Mouse (Mus musculus) stomach, embryonic 16.5 days (tissue): ENCODE data around the gene Ell2. TPM values are rescaled to one million over a fixed set of nuclear protein-coding genes. Genes with fewer than 3 reads are reported as not detected.

ENCODE experiments used
- ATAC-seq: fragments of 200-750 bp; cut with Nextera tagmentation; 2 replicates; pipeline ENCODE4 v1.8.0; 2017; ENCODE audit warnings: moderate number of reproducible peaks, moderate TSS enrichment; ENCODE audit not compliant: insufficient read depth, low FRiP score
- H3K27ac ChIP-seq: fragments of 300-500 bp; sonication (generic); 2 replicates; pipeline ENCODE4 v1.5.1; 2014; ENCODE audit warnings: low read length
- H3K27me3 ChIP-seq: fragments of 300-500 bp; sonication (generic); 2 replicates; pipeline ENCODE4 v1.6.1; 2014; ENCODE audit warnings: low read length, control low read depth, mixed read lengths; ENCODE audit not compliant: control insufficient read depth, insufficient read depth
- H3K36me3 ChIP-seq: fragments of 300-500 bp; sonication (generic); 2 replicates; pipeline ENCODE4 v1.6.1; 2014; ENCODE audit warnings: low read length; ENCODE audit not compliant: control insufficient read depth, insufficient read depth
- H3K4me1 ChIP-seq: fragments of 300-500 bp; sonication (generic); 2 replicates; pipeline ENCODE4 v1.6.1; 2014; ENCODE audit warnings: low read length, control low read depth, mixed read lengths; ENCODE audit not compliant: control insufficient read depth, insufficient read depth
- H3K4me2 ChIP-seq: fragments of 300-500 bp; sonication (generic); 2 replicates; pipeline ENCODE4 v1.6.1; 2014; ENCODE audit warnings: low read depth, low read length, mixed read lengths
- H3K4me3 ChIP-seq: fragments of 300-500 bp; sonication (generic); replicated peaks from 2 replicates; pipeline ENCODE4 v1.5.1; 2014; ENCODE audit warnings: mild to moderate bottlenecking, low read length
- H3K9ac ChIP-seq: fragments of 300-500 bp; sonication (generic); 2 replicates; pipeline ENCODE4 v1.6.1; 2014; ENCODE audit warnings: low read length
- H3K9me3 ChIP-seq: fragments of 300-500 bp; sonication (generic); replicated peaks from 2 replicates; pipeline ENCODE4 v1.6.1; 2016; ENCODE audit warnings: low read length, control low read depth; ENCODE audit not compliant: control insufficient read depth
- WGBS: fragments of 180-500 bp; shearing (Covaris S2); extraction: QIAGEN DNeasy Blood & Tissue Kit; methylation state at CpG from one replicate; pipeline ENCODE4 v1.1.7; 2014; 5-methylcytosine and 5-hydroxymethylcytosine counted together
- polyA plus RNA-seq: library from polyadenylated mRNA; unstranded; fragments of >200 nt; fragmentation: Nextera tagmentation; extraction: Ambion mirVana; gene quantifications from 2 replicates; pipeline ENCODE4 v1.2.1, GENCODE M21; 2015

The Ell2 gene
- 17.5 and 19.4 TPM in 2 replicates for polyA plus RNA-seq

GRCm38 (mm10) chr13:75706457-75706856 lies at the start of gene Ell2:
Ell2 (plus strand) TSS chr13:75706757.
- no peaks in the 10 kb centered on the region for H3K9me3 ChIP-seq
- 100% methylated on average over 1 of the region's 1 CpGs for WGBS
- H3K27me3 ChIP-seq = no peaks in the 10 kb centered on the region
- peak within 1 kb of the TSS; percentile 79 for H3K27ac ChIP-seq
- H3K4me3 ChIP-seq = peak within 1 kb of the TSS; percentile 77
- H3K4me1 ChIP-seq = no peaks in the 10 kb centered on the region
- peak within 1 kb of the TSS; percentile 87 for H3K9ac ChIP-seq
- ATAC-seq = no peak
- H3K36me3 ChIP-seq = no peaks in the 10 kb centered on the region
- H3K4me2 ChIP-seq = peak within 1 kb of the TSS; percentile 55

- Histone ChIP-seq H3K4me2 (no peak overlapping the region), H3K9me3 (no peaks in the 10 kb centered on the region), H3K4me3 (no peak overlapping the region), H3K36me3 (no peaks in the 10 kb centered on the region), H3K27me3 (no peaks in the 10 kb centered on the region), H3K4me1 (no peaks in the 10 kb centered on the region), H3K27ac (no peak overlapping the region), H3K9ac (no peak overlapping the region)
- 67% methylated on average over 3 of the region's 3 CpGs for WGBS
- no peak for ATAC-seq
These were observed 21.1 kb upstream of the Ell2 start for GRCm38 (mm10) chr13:75685438-75685837.

GRCm38 (mm10) chr13:75686995-75687394 lies 19.6 kb upstream of the Ell2 start:
- no peak for ATAC-seq
- Histone ChIP-seq H3K9me3 (no peaks in the 10 kb centered on the region), H3K4me1 (no peaks in the 10 kb centered on the region), H3K4me3 (no peak overlapping the region), H3K4me2 (no peak overlapping the region), H3K36me3 (no peaks in the 10 kb centered on the region), H3K27ac (no peak overlapping the region), H3K9ac (no peak overlapping the region), H3K27me3 (no peaks in the 10 kb centered on the region)
- WGBS = 88% methylated on average over 4 of the region's 4 CpGs

GRCm38 (mm10) chr13:75691625-75692024 lies 14.9 kb upstream of the Ell2 start:
- H3K27ac ChIP-seq = no peak overlapping the region
- no peaks in the 10 kb centered on the region for H3K36me3 ChIP-seq
- no peak for ATAC-seq
- H3K4me1 ChIP-seq = no peaks in the 10 kb centered on the region
- no peaks in the 10 kb centered on the region for H3K9me3 ChIP-seq
- H3K4me3 ChIP-seq = no peak overlapping the region
- H3K9ac ChIP-seq = no peak overlapping the region
- no peak overlapping the region for H3K4me2 ChIP-seq
- no peaks in the 10 kb centered on the region for H3K27me3 ChIP-seq

GRCm38 (mm10) chr13:75693081-75693480 lies 13.5 kb upstream of the Ell2 start:
- Histone ChIP-seq H3K4me1 (no peaks in the 10 kb centered on the region), H3K27ac (no peak overlapping the region), H3K9me3 (no peaks in the 10 kb centered on the region), H3K36me3 (no peaks in the 10 kb centered on the region), H3K9ac (no peak overlapping the region), H3K27me3 (no peaks in the 10 kb centered on the region), H3K4me2 (no peak overlapping the region), H3K4me3 (no peak overlapping the region)
- no peak for ATAC-seq

GRCm38 (mm10) chr13:75702814-75703213 lies 3.7 kb upstream of the Ell2 start:
- Histone ChIP-seq H3K36me3 (no peaks in the 10 kb centered on the region), H3K4me2 (no peak overlapping the region)
- no peak for ATAC-seq

GRCm38 (mm10) chr13:75706882-75707816 lies 592 bp downstream of the Ell2 start:
- Histone ChIP-seq H3K36me3 (no peaks in the 10 kb centered on the region), H3K27me3 (no peaks in the 10 kb centered on the region), H3K9me3 (no peaks in the 10 kb centered on the region), H3K4me2 (peak overlapping the region; percentile 55), H3K4me3 (peak overlapping the region; percentile 77), H3K9ac (peak overlapping the region; percentile 87), H3K4me1 (no peaks in the 10 kb centered on the region), H3K27ac (peak overlapping the region; percentile 79)
- 5% methylated on average over 63 of the region's 64 CpGs for WGBS
- peak; percentile 100 for ATAC-seq

More at GRCm38 (mm10) chr13:75702814-75703213, 3.7 kb upstream of the Ell2 start:
- Histone ChIP-seq H3K27ac (no peak overlapping the region), H3K4me1 (no peaks in the 10 kb centered on the region), H3K9me3 (no peaks in the 10 kb centered on the region), H3K27me3 (no peaks in the 10 kb centered on the region), H3K4me3 (no peak overlapping the region), H3K9ac (no peak overlapping the region)
- WGBS = 52% methylated on average over 5 of the region's 5 CpGs

GRCm38 (mm10) chr13:75707821-75708636 lies 1.5 kb downstream of the Ell2 start:
- Histone ChIP-seq H3K36me3 (no peaks in the 10 kb centered on the region), H3K27ac (peak overlapping the region; percentile 79), H3K4me2 (peak overlapping the region; percentile 55), H3K27me3 (no peaks in the 10 kb centered on the region), H3K4me3 (peak overlapping the region; percentile 77), H3K4me1 (no peaks in the 10 kb centered on the region), H3K9me3 (no peaks in the 10 kb centered on the region), H3K9ac (peak overlapping the region; percentile 87)
- peak; percentile 65 for ATAC-seq
- WGBS = under 1% methylated on average over 83 of the region's 83 CpGs

GRCm38 (mm10) chr13:75708637-75709002 lies 2.1 kb downstream of the Ell2 start:
- no peak for ATAC-seq
- Histone ChIP-seq H3K9ac (peak overlapping the region; percentile 87), H3K4me1 (no peaks in the 10 kb centered on the region), H3K4me3 (peak overlapping the region; percentile 77), H3K36me3 (no peaks in the 10 kb centered on the region), H3K9me3 (no peaks in the 10 kb centered on the region), H3K27ac (peak overlapping the region; percentile 79), H3K4me2 (peak overlapping the region; percentile 55), H3K27me3 (no peaks in the 10 kb centered on the region)
- 10% methylated on average over 8 of the region's 8 CpGs for WGBS
